Mouse (Mus musculus): Measurements from ENCODE around the gene Rbm8a.
"Not testable (repeated sequence)": the region's sequence is repeated elsewhere in the genome, so short reads cannot be mapped to it uniquely, and the experiment has no call there.

Gene Rbm8a

GRCm38 (mm10) chr3:96606007-96606406, 23.7 kb upstream of the Rbm8a start:
- DNase-seq, result not testable (repeated sequence)

GRCm38 (mm10) chr3:96606618-96607017, 23.1 kb upstream of the Rbm8a start:
- DNase-seq, result no peak

- no peak for DNase-seq
Observed at GRCm38 (mm10) chr3:96617941-96618340, 11.8 kb upstream of the Rbm8a start.

- no peak for DNase-seq
Observed at GRCm38 (mm10) chr3:96623201-96623600, 6.5 kb upstream of the Rbm8a start.

- no peak for DNase-seq
Observed at GRCm38 (mm10) chr3:96632058-96632457, 2.3 kb downstream of the Rbm8a start.

GRCm38 (mm10) chr3:96634015-96634414, 4.3 kb downstream of the Rbm8a start:
- DNase-seq, result no peak

- peak; percentile 94 for DNase-seq
Observed at GRCm38 (mm10) chr3:96634928-96635879, 5.5 kb downstream of the Rbm8a start, which contains the start of the genes Pex11b and Gm42957. TSS of gene Pex11b (plus strand) at chr3:96635376. TSS of gene Gm42957 (plus strand) at chr3:96635474.

GRCm38 (mm10) chr3:96635906-96636305, 6.2 kb downstream of the Rbm8a start:
- no peak for DNase-seq

- DNase-seq, result peak; percentile 7
Observed at GRCm38 (mm10) chr3:96636448-96636847, 6.7 kb downstream of the Rbm8a start.

- DNase-seq, result peak; percentile 69
Observed at GRCm38 (mm10) chr3:96639219-96639618, 9.5 kb downstream of the Rbm8a start.

GRCm38 (mm10) chr3:96645018-96645649, 15.4 kb downstream of the Rbm8a start, which contains the start of gene Itga10:
TSS of gene Itga10 (plus strand) at chr3:96645584.
- DNase-seq, result peak; percentile 52

- no peak for DNase-seq
Observed at GRCm38 (mm10) chr3:96647365-96647764, 17.6 kb downstream of the Rbm8a start.

- no peak for DNase-seq
Observed at GRCm38 (mm10) chr3:96660901-96661300, 31.2 kb downstream of the Rbm8a start.

- no peak for DNase-seq
Observed at GRCm38 (mm10) chr3:96662731-96663316, 33.1 kb downstream of the Rbm8a start.

GRCm38 (mm10) chr3:96663432-96664239, 33.9 kb downstream of the Rbm8a start:
- DNase-seq, result peak; percentile 86

GRCm38 (mm10) chr3:96665732-96666363, 36.1 kb downstream of the Rbm8a start:
- DNase-seq, result not testable (repeated sequence)

- peak; percentile 20 for DNase-seq
Observed at GRCm38 (mm10) chr3:96666916-96667315, 37.2 kb downstream of the Rbm8a start.

GRCm38 (mm10) chr3:96667316-96667715, 37.6 kb downstream of the Rbm8a start:
- DNase-seq, result peak; percentile 24

GRCm38 (mm10) chr3:96668424-96669067, 38.8 kb downstream of the Rbm8a start:
- DNase-seq, result no peak

GRCm38 (mm10) chr3:96669727-96670468, 40.2 kb downstream of the Rbm8a start, which contains the start of gene Ankrd35:
TSS of gene Ankrd35 (plus strand) at chr3:96670131.
- DNase-seq, result peak; percentile 87

GRCm38 (mm10) chr3:96671519-96671918, 41.8 kb downstream of the Rbm8a start:
- DNase-seq, result no peak

All from kidney, postnatal 14 days (tissue).